Mouse (Mus musculus): ENCODE data around the gene Olfr693. TPM values are rescaled to one million over a fixed set of nuclear protein-coding genes. Genes with fewer than 3 reads are reported as not detected.

Gene Olfr693
- total RNA-seq (2023) = not detected

DNA sequence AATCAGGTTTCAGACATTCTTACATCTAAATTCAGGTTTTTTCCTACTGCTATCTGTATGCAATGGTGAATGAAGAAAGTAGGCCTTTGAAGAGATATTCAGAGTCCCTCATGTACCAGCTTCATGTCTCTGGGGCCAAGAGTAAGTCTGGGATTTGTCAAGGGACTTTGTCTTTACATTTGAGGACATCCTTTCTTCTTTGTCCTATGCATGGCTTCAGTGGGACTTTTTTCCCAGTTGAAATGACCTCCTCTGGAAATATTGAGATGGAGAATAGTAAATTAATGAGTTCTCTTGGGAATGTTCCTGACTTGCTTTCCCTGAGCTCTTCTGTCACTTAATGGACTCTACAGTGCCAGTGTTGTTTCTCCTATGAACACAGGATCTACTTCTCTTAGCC lies at the start of gene Olfr693:
TSS of gene Olfr693 (minus strand) at position 101 of the 400 bp plus-strand sequence.

GRCm38 (mm10) chr7:106716296-106716695 lies 35.9 kb upstream of the Olfr693 start, which contains the start of gene Olfr695:
Gene Olfr695, minus strand, starts transcription at chr7:106716396.

DNA sequence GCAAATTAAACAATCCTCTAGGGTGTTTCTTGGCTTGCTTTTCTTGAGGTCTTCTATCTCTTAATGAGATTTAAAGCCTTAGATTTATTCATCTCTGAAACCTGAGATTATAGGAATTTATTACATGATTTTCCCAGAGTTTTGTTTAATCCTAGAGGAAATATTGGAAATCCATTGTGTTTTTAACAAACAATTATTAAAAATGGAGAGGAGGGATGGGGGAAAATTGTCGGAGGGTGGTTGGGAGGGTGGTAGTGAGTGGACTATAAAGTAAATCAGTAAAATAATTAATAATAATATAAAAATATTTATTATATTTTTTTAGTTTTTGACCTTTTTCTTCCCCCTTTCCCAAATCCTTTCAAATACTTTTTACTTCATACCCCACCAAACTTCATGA lies 11.3 kb upstream of the Olfr693 start, which contains the start of gene Olfr694:
TSS of gene Olfr694 (minus strand) at position 101 of the 400 bp plus-strand sequence.

Other genes starting within 250 kb of the Olfr693 start
- gene Olfr694, start 11.2 kb upstream of the Olfr693 start, total RNA-seq (2023) = not detected
- not detected for gene Olfr695, start 35.8 kb upstream of the Olfr693 start, total RNA-seq (2023)
- gene Olfr697, start 61.9 kb upstream of the Olfr693 start, total RNA-seq (2023) = not detected
- gene Olfr698, start 74.8 kb upstream of the Olfr693 start, total RNA-seq (2023) = not detected
- gene Olfr699, start 112.6 kb upstream of the Olfr693 start, total RNA-seq (2023) = not detected
- not detected for gene Olfr700, start 128.2 kb upstream of the Olfr693 start, total RNA-seq (2023)
- gene Olfr701, start 133.5 kb upstream of the Olfr693 start, total RNA-seq (2023) = not detected
- gene Olfr702, start 153.3 kb upstream of the Olfr693 start, total RNA-seq (2023) = not detected
- gene Olfr703, start 162.8 kb upstream of the Olfr693 start, total RNA-seq (2023) = not detected
- not detected for gene Olfr704, start 182.6 kb upstream of the Olfr693 start, total RNA-seq (2023)
- gene Olfr705, start 196.3 kb upstream of the Olfr693 start, total RNA-seq (2023) = not detected
- not detected for gene Olfr706, start 207.6 kb upstream of the Olfr693 start, total RNA-seq (2023)
- gene Olfr707, start 220.7 kb upstream of the Olfr693 start, total RNA-seq (2023) = not detected
- not detected for gene Olfr1532-ps1, start 227.4 kb upstream of the Olfr693 start, total RNA-seq (2023)